Mouse (Mus musculus) embryonic fibroblast, embryonic 13.5 days (primary cell): ENCODE results near the gene Erbb3. TPM values are rescaled to one million over a fixed set of nuclear protein-coding genes. Genes with fewer than 3 reads are reported as not detected.
"Not testable (repeated sequence)": the region's sequence is repeated elsewhere in the genome, so short reads cannot be mapped to it uniquely, and the experiment has no call there.

Source experiments
- H3K27ac ChIP-seq: 2 replicates; pipeline ENCODE4 v1.5.1; 2012; ENCODE audit warnings: low read length, control low read depth, inconsistent platforms; ENCODE audit not compliant: insufficient read depth
- H3K4me1 ChIP-seq: 2 replicates; pipeline ENCODE4 v1.6.1; 2011; ENCODE audit warnings: low read length; ENCODE audit not compliant: control insufficient read depth, insufficient read depth
- H3K4me3 ChIP-seq: 2 replicates; pipeline ENCODE4 v1.5.1; 2011; ENCODE audit warnings: mild to moderate bottlenecking, control low read depth, low read length; ENCODE audit not compliant: insufficient read depth
- CTCF ChIP-seq: IDR thresholded peaks from 2 replicates; pipeline ENCODE4 v1.5.1; 2011; ENCODE audit warnings: mild to moderate bottlenecking, control low read depth, low read length, moderate library complexity, borderline replicate concordance; ENCODE audit not compliant: insufficient read depth
- POLR2A ChIP-seq: IDR thresholded peaks from 2 replicates; pipeline ENCODE4 v1.6.1; 2011; ENCODE audit warnings: low read depth, mild to moderate bottlenecking, control low read depth, low read length, moderate library complexity
- polyA plus RNA-seq: library from polyadenylated mRNA; stranded (reverse); fragments of >200 nt; gene quantifications from 2 replicates; pipeline ENCODE4 v1.2.4, GENCODE M21; 2011; ENCODE audit warnings: low read depth; ENCODE audit not compliant: missing spikeins, insufficient read length

Gene Erbb3
- polyA plus RNA-seq: 0.13 and 0.70 TPM in 2 replicates

- Histone ChIP-seq H3K4me1 (no peaks in the 10 kb centered on the region), H3K27ac (no peak within 1 kb of the TSS), H3K4me3 (peak within 1 kb of the TSS; percentile 73)
- TF ChIP-seq POLR2A (no peak), CTCF (no peak)
Observed at GRCm38 (mm10) chr10:128589464-128590192, at the start of gene Erbb3. TSS of gene Erbb3 (minus strand) at chr10:128589652.

GRCm38 (mm10) chr10:128637011-128637410 lies 47.6 kb upstream of the Erbb3 start:
- no peaks in the 10 kb centered on the region for H3K4me1 ChIP-seq
- H3K27ac ChIP-seq: no peak overlapping the region
- H3K4me3 ChIP-seq: no peak overlapping the region
- TF ChIP-seq CTCF: no peak

- H3K27ac ChIP-seq: no peak overlapping the region
- TF ChIP-seq CTCF: no peak
- no peak for TF ChIP-seq POLR2A
- no peak overlapping the region for H3K4me3 ChIP-seq
- no peaks in the 10 kb centered on the region for H3K4me1 ChIP-seq
Observed at GRCm38 (mm10) chr10:128636561-128636960, 47.1 kb upstream of the Erbb3 start.

GRCm38 (mm10) chr10:128635697-128636096 lies 46.2 kb upstream of the Erbb3 start:
- TF ChIP-seq CTCF (no peak), POLR2A (no peak)
- Histone ChIP-seq H3K4me3 (no peak overlapping the region), H3K27ac (no peak overlapping the region), H3K4me1 (no peaks in the 10 kb centered on the region)

- TF ChIP-seq POLR2A: no peak
- TF ChIP-seq CTCF: no peak
- no peaks in the 10 kb centered on the region for H3K4me1 ChIP-seq
- H3K27ac ChIP-seq: no peak overlapping the region
- no peak overlapping the region for H3K4me3 ChIP-seq
Observed at GRCm38 (mm10) chr10:128631571-128631970, 42.1 kb upstream of the Erbb3 start.

- H3K4me1 ChIP-seq, H3K27ac ChIP-seq, H3K4me3 ChIP-seq: not testable (repeated sequence)
Observed at GRCm38 (mm10) chr10:128630306-128630705, 40.9 kb upstream of the Erbb3 start.

- Histone ChIP-seq H3K4me1 (no peaks in the 10 kb centered on the region), H3K27ac (no peak overlapping the region), H3K4me3 (no peak overlapping the region)
- TF ChIP-seq POLR2A: no peak
- TF ChIP-seq CTCF: no peak
Observed at GRCm38 (mm10) chr10:128629746-128630145, 40.3 kb upstream of the Erbb3 start.

GRCm38 (mm10) chr10:128627398-128628317 lies 38.2 kb upstream of the Erbb3 start:
- no peaks in the 10 kb centered on the region for H3K4me1 ChIP-seq
- no peak overlapping the region for H3K27ac ChIP-seq
- TF ChIP-seq POLR2A (no peak), CTCF (no peak)
- no peak overlapping the region for H3K4me3 ChIP-seq

GRCm38 (mm10) chr10:128626311-128627310 lies 37.2 kb upstream of the Erbb3 start, which contains the start of gene Rps26:
TSS of gene Rps26 (minus strand) at chr10:128626747.
- TF ChIP-seq CTCF (no peak), POLR2A (peak; percentile 99)
- Histone ChIP-seq H3K27ac (peak within 1 kb of the TSS; percentile 62), H3K4me1 (no peaks in the 10 kb centered on the region), H3K4me3 (peak within 1 kb of the TSS; percentile 88)
